Mouse (Mus musculus) heart, adult 2 months (tissue): Measurements from ENCODE around the gene Lonrf3. TPM values are rescaled to one million over a fixed set of nuclear protein-coding genes. Genes with fewer than 3 reads are reported as not detected.

Experiments
- DNase-seq, 2 experiments: peaks; one replicate each; pipeline ENCODE4 v3.0.0; 2021
- H3K27ac ChIP-seq: fragments of 200-600 bp; 2 replicates; pipeline ENCODE4 v1.8.1; 2022
- H3K27me3 ChIP-seq: fragments of 200-500 bp; 2 replicates; pipeline ENCODE4 v1.6.1; 2012; ENCODE audit warnings: mild to moderate bottlenecking, low read length, inconsistent platforms, mixed read lengths; ENCODE audit not compliant: control insufficient read depth, insufficient read depth
- H3K36me3 ChIP-seq: fragments of 200-500 bp; 2 replicates; pipeline ENCODE4 v1.6.1; 2012; ENCODE audit warnings: low read length, inconsistent platforms; ENCODE audit not compliant: control insufficient read depth, insufficient read depth
- H3K4me1 ChIP-seq: fragments of 200-500 bp; 2 replicates; pipeline ENCODE4 v1.6.1; 2011; ENCODE audit warnings: low read length; ENCODE audit not compliant: control insufficient read depth, insufficient read depth
- H3K4me3 ChIP-seq: fragments of 200-600 bp; 2 replicates; pipeline ENCODE4 v1.8.1; 2022
- H3K79me2 ChIP-seq: fragments of 200-500 bp; replicated peaks from 2 replicates; pipeline ENCODE4 v1.6.1; 2012; ENCODE audit warnings: mild to moderate bottlenecking, inconsistent platforms, low read length, moderate library complexity, mixed read lengths; ENCODE audit not compliant: control insufficient read depth, insufficient read depth
- H3K9ac ChIP-seq: fragments of 200-500 bp; 2 replicates; pipeline ENCODE4 v1.6.1; 2012; ENCODE audit warnings: low read depth, mild to moderate bottlenecking, control low read depth, inconsistent platforms, low read length, mixed read lengths
- CTCF ChIP-seq: fragments of 200-600 bp; IDR thresholded peaks from 2 replicates; pipeline ENCODE4 v1.8.1; 2022; ENCODE audit warnings: antibody characterized with exemption, mild to moderate bottlenecking, moderate library complexity
- EP300 ChIP-seq: fragments of 200-500 bp; IDR thresholded peaks from 2 replicates; pipeline ENCODE4 v1.6.1; 2011; ENCODE audit warnings: low read depth, low read length, control low read depth; ENCODE audit not compliant: insufficient read depth
- POLR2A ChIP-seq: fragments of 200-500 bp; IDR thresholded peaks from 2 replicates; pipeline ENCODE4 v1.6.1; 2011; ENCODE audit warnings: mild to moderate bottlenecking, low read depth, low read length, control low read depth; ENCODE audit not compliant: insufficient read depth
- WGBS: fragments of 180-500 bp; shearing (Covaris S2); methylation state at CpG from one replicate; pipeline ENCODE4 v1.1.7; 2018; 5-methylcytosine and 5-hydroxymethylcytosine counted together
- intact Hi-C: fragments of 180-260 bp; cut with DNase I; formaldehyde crosslinking; loops from one replicate; pipeline ENCODE4 v1.15.1; 2025
- long read RNA-seq: library from polyadenylated mRNA; stranded (forward); transcript quantifications from one replicate; pipeline ENCODE4 v2.0.0, GENCODE M21; 2021
- polyA plus RNA-seq: library from polyadenylated mRNA; depleted of rRNA; stranded (reverse); fragments of >200 nt; gene quantifications from 2 replicates; pipeline ENCODE4 v1.2.3, GENCODE M21; 2012; rRNA removed
- total RNA-seq, 2 experiments: library from RNA; stranded (reverse); gene quantifications; 2 replicates each; pipeline ENCODE4 v1.2.3; 2021

Gene Lonrf3
- 1 to 10 TPM in 1 of 2 experiments, under 1 TPM in 1; 0.77 to 1.0 TPM for total RNA-seq
- 0.20 and 0.35 TPM in 2 replicates for polyA plus RNA-seq
- long read RNA-seq, partial matches to known transcripts = 0 of 1 reads
- long read RNA-seq, other reads (novel, unspliced or antisense) = 0 of 1 reads

GRCm38 (mm10) chrX:36328271-36329039 lies at the start of gene Lonrf3:
Gene Lonrf3 (plus strand): TSS chrX:36328353.
- peak within 1 kb of the TSS; percentile 15; the same call in 1 of the 2 replicates for H3K27ac ChIP-seq
- no peaks in the 10 kb centered on the region for H3K27me3 ChIP-seq
- H3K4me3 ChIP-seq = peak within 1 kb of the TSS; percentile 52
- no peaks in the 10 kb centered on the region for H3K79me2 ChIP-seq
- no peak for TF ChIP-seq CTCF
- 0 out of 2 replicates have a peak, but pooled peaks have one; percentile 14 for TF ChIP-seq EP300
- TF ChIP-seq POLR2A = peak; percentile 84
- peak; percentile 82 to 83 for DNase-seq
- H3K9ac ChIP-seq = peak within 1 kb of the TSS; percentile 56
- 26% methylated on average over 68 of the region's 68 CpGs for WGBS
- H3K4me1 ChIP-seq = no peaks in the 10 kb centered on the region; the same call in 1 of the 2 replicates
- intact Hi-C loops = no loop called here
- H3K36me3 ChIP-seq = no peaks in the 10 kb centered on the region

- Histone ChIP-seq H3K4me1 (no peaks in the 10 kb centered on the region), H3K36me3 (no peaks in the 10 kb centered on the region), H3K4me3 (no peak overlapping the region), H3K79me2 (no peaks in the 10 kb centered on the region), H3K9ac (no peak overlapping the region), H3K27ac (no peak overlapping the region), H3K27me3 (no peaks in the 10 kb centered on the region)
- 38% methylated on average over 1 of the region's 1 CpGs for WGBS
- no peak for TF ChIP-seq EP300
- no peak for TF ChIP-seq CTCF
- TF ChIP-seq POLR2A = no peak
- DNase-seq = no peak
- intact Hi-C loops = no loop called here
Observed at GRCm38 (mm10) chrX:36278750-36279149, 49.4 kb upstream of the Lonrf3 start.

- H3K9ac ChIP-seq = no peak overlapping the region
- no peak overlapping the region for H3K27ac ChIP-seq
- no peak for DNase-seq
- H3K4me1 ChIP-seq = no peaks in the 10 kb centered on the region
- H3K79me2 ChIP-seq = no peaks in the 10 kb centered on the region
- intact Hi-C loops = no loop called here
- TF ChIP-seq EP300 (no peak), CTCF (no peak), POLR2A (no peak)
- 71% methylated on average over 3 of the region's 3 CpGs for WGBS
- H3K27me3 ChIP-seq = no peaks in the 10 kb centered on the region
- H3K4me3 ChIP-seq = no peak overlapping the region
- H3K36me3 ChIP-seq = no peaks in the 10 kb centered on the region
Observed at GRCm38 (mm10) chrX:36311420-36311819, 16.7 kb upstream of the Lonrf3 start.

- TF ChIP-seq EP300 (no peak), CTCF (peak; percentile 46), POLR2A (no peak)
- Histone ChIP-seq H3K4me3 (peak overlapping the region; percentile 52), H3K27me3 (no peaks in the 10 kb centered on the region), H3K4me1 (no peaks in the 10 kb centered on the region; the same call in 1 of the 2 replicates), H3K9ac (peak overlapping the region; percentile 45), H3K36me3 (no peaks in the 10 kb centered on the region), H3K27ac (no peak overlapping the region), H3K79me2 (no peaks in the 10 kb centered on the region)
- WGBS = 16% methylated on average over 20 of the region's 20 CpGs
- intact Hi-C loops = no loop called here
- peak; percentile 46 to 51 for DNase-seq
Observed at GRCm38 (mm10) chrX:36327491-36328255, 480 bp upstream of the Lonrf3 start.

GRCm38 (mm10) chrX:36329040-36329649 lies 992 bp downstream of the Lonrf3 start:
- DNase-seq = peak; percentile 24 to 53

More at GRCm38 (mm10) chrX:36329040-36329649, 992 bp downstream of the Lonrf3 start:
- H3K36me3 ChIP-seq = no peaks in the 10 kb centered on the region
- no peak overlapping the region; the same call in 1 of the 2 replicates for H3K27ac ChIP-seq
- no peaks in the 10 kb centered on the region for H3K27me3 ChIP-seq
- peak overlapping the region; percentile 56 for H3K9ac ChIP-seq
- 21% methylated on average over 60 of the region's 66 CpGs for WGBS
- intact Hi-C loops = no loop called here
- no peaks in the 10 kb centered on the region for H3K79me2 ChIP-seq
- H3K4me1 ChIP-seq = no peaks in the 10 kb centered on the region; the same call in 1 of the 2 replicates
- H3K4me3 ChIP-seq = peak overlapping the region; percentile 52
- no peak for TF ChIP-seq EP300
